Mouse (Mus musculus): ENCODE results near the gene Gm17409. TPM values are rescaled to one million over a fixed set of nuclear protein-coding genes. Genes with fewer than 3 reads are reported as not detected.

The Gm17409 gene
- not detected in 2 replicates for polyA plus RNA-seq (2015; fragmentation: Nextera tagmentation; extraction: Ambion mirVana)

DNA sequence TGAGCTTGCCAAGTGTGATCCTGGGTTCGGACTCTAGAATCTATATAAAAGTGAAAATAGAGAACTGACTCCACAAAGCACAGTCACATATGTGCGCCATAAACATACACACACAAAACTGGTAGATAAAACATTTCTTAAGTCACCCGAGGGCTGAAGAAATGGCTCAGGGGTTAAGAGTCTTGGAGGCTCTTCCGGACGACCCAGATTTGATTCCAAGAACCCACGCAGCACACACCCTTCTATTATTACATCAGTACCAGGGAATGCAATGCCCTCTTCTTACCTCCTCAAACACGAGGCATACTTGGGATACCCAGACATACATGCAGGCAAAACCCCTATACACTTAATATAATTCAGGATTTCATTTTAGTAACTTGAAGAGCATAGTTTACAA lies at the start of gene Gm17409:
Gene Gm17409, plus strand, starts transcription at position 301 of the 400 bp plus-strand sequence.
- no peak for ATAC-seq (replicated peaks; ENCODE audit: low FRiP score)
- H3K36me3 ChIP-seq: peaks cover 77% of the 10 kb centered on the region
- H3K27me3 ChIP-seq: no peaks in the 10 kb centered on the region
- 91% methylated on average over 7 of the region's 7 CpGs for WGBS
- no peak within 1 kb of the TSS for H3K27ac ChIP-seq
- H3K4me3 ChIP-seq (replicated peaks): no peak within 1 kb of the TSS
- no peaks in the 10 kb centered on the region for H3K9me3 ChIP-seq (replicated peaks)
- H3K4me2 ChIP-seq: no peak within 1 kb of the TSS
- H3K9ac ChIP-seq: no peak within 1 kb of the TSS
- H3K4me1 ChIP-seq: no peaks in the 10 kb centered on the region

GRCm38 (mm10) chr2:58423319-58423718 lies 46.6 kb upstream of the Gm17409 start:
- Histone ChIP-seq H3K27ac (no peak overlapping the region), H3K36me3 (no peaks in the 10 kb centered on the region), H3K4me3 (replicated peaks) (no peak overlapping the region), H3K4me1 (no peaks in the 10 kb centered on the region), H3K9me3 (replicated peaks) (no peaks in the 10 kb centered on the region), H3K9ac (no peak overlapping the region), H3K27me3 (no peaks in the 10 kb centered on the region), H3K4me2 (no peak overlapping the region)
- no peak for ATAC-seq (replicated peaks; ENCODE audit: low FRiP score)
- WGBS: 67% methylated on average over 5 of the region's 5 CpGs

- Histone ChIP-seq H3K9me3 (replicated peaks) (no peaks in the 10 kb centered on the region), H3K4me2 (no peak overlapping the region), H3K4me1 (no peaks in the 10 kb centered on the region), H3K27ac (no peak overlapping the region), H3K36me3 (no peaks in the 10 kb centered on the region), H3K27me3 (no peaks in the 10 kb centered on the region), H3K9ac (no peak overlapping the region), H3K4me3 (replicated peaks) (no peak overlapping the region)
- 95% methylated on average over 13 of the region's 13 CpGs for WGBS
- ATAC-seq (replicated peaks; ENCODE audit: low FRiP score): no peak
Measured at GRCm38 (mm10) chr2:58425436-58426004, 44.4 kb upstream of the Gm17409 start.

DNA sequence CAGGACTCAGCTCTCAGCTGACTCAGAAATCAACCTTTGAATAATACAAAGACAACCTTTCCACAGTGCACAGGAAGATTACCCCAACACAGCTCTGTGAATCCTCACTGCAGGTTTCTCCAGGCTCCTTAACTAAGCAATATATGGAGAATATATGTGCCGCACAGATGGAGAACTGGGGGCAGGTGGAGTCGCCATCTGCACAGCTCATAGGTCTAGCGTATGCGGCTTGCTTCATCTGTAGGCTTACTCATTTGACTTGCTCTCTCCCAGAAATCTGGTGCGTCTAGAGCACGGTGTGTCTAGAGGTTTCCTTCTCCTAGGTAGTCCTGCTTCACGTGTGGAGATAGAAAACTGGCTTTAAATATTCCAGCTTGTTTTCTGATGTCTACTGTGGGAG lies 37.7 kb upstream of the Gm17409 start:
- Histone ChIP-seq H3K27me3 (no peaks in the 10 kb centered on the region), H3K9me3 (replicated peaks) (no peaks in the 10 kb centered on the region), H3K4me2 (no peak overlapping the region), H3K9ac (no peak overlapping the region), H3K36me3 (no peaks in the 10 kb centered on the region), H3K4me1 (no peaks in the 10 kb centered on the region), H3K4me3 (replicated peaks) (no peak overlapping the region), H3K27ac (no peak overlapping the region)
- WGBS: 87% methylated on average over 7 of the region's 7 CpGs
- ATAC-seq (replicated peaks; ENCODE audit: low FRiP score): no peak

- no peak overlapping the region for H3K9ac ChIP-seq
- no peaks in the 10 kb centered on the region for H3K27me3 ChIP-seq
- H3K27ac ChIP-seq: no peak overlapping the region
- H3K9me3 ChIP-seq (replicated peaks): no peaks in the 10 kb centered on the region
- no peaks in the 10 kb centered on the region for H3K4me1 ChIP-seq
- H3K36me3 ChIP-seq: no peaks in the 10 kb centered on the region
- no peak overlapping the region for H3K4me3 ChIP-seq (replicated peaks)
- no peak for ATAC-seq (replicated peaks; ENCODE audit: low FRiP score)
- 86% methylated on average over 2 of the region's 2 CpGs for WGBS
- no peak overlapping the region for H3K4me2 ChIP-seq
Measured at GRCm38 (mm10) chr2:58433317-58433716, 36.6 kb upstream of the Gm17409 start.

- no peak overlapping the region for H3K27ac ChIP-seq
- no peaks in the 10 kb centered on the region for H3K4me1 ChIP-seq
- H3K4me2 ChIP-seq: no peak overlapping the region
- no peaks in the 10 kb centered on the region for H3K27me3 ChIP-seq
- H3K4me3 ChIP-seq (replicated peaks): no peak overlapping the region
- ATAC-seq (replicated peaks; ENCODE audit: low FRiP score): no peak
- peaks cover 5% of the 10 kb centered on the region; the same call in 1 of the 2 replicates for H3K36me3 ChIP-seq
- no peak overlapping the region for H3K9ac ChIP-seq
- H3K9me3 ChIP-seq (replicated peaks): no peaks in the 10 kb centered on the region
- 81% methylated on average over 2 of the region's 2 CpGs for WGBS
Measured at GRCm38 (mm10) chr2:58434438-58434837, 35.5 kb upstream of the Gm17409 start.

DNA sequence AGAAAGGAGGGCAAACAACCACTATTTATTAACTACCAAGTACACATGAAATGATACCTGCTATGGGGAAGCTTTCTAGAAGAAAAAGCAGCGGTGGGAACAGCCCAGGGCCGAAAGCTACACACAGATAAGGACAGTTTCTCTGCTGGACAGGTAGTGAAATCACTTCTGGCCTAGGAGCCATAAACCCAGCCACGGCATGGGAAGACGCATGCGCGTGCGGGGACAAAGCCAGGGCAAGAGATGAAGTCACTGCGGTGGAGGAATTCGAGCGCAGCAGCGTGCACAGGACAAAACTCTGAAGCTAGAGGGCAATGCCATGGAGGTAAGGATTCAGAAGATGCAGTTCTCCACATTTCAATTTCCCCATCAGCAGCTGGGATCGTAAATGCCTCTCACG lies 34.4 kb upstream of the Gm17409 start:
- no peaks in the 10 kb centered on the region for H3K9me3 ChIP-seq (replicated peaks)
- 86% methylated on average over 13 of the region's 13 CpGs for WGBS

GRCm38 (mm10) chr2:58436911-58437310 lies 33.0 kb upstream of the Gm17409 start:
- no peak overlapping the region for H3K27ac ChIP-seq
- 91% methylated on average over 3 of the region's 3 CpGs for WGBS
- H3K4me1 ChIP-seq: no peaks in the 10 kb centered on the region
- peaks cover 7% of the 10 kb centered on the region; the same call in 1 of the 2 replicates for H3K36me3 ChIP-seq
- no peaks in the 10 kb centered on the region for H3K9me3 ChIP-seq (replicated peaks)
- ATAC-seq (replicated peaks; ENCODE audit: low FRiP score): no peak
- no peak overlapping the region for H3K4me3 ChIP-seq (replicated peaks)
- H3K9ac ChIP-seq: no peak overlapping the region
- H3K27me3 ChIP-seq: no peaks in the 10 kb centered on the region
- H3K4me2 ChIP-seq: no peak overlapping the region

More for the DNA sequence above, 34.4 kb upstream of the Gm17409 start:
- Histone ChIP-seq H3K27ac (no peak overlapping the region), H3K9ac (no peak overlapping the region), H3K4me1 (no peaks in the 10 kb centered on the region), H3K36me3 (peaks cover 7% of the 10 kb centered on the region; the same call in 1 of the 2 replicates), H3K4me3 (replicated peaks) (no peak overlapping the region), H3K4me2 (no peak overlapping the region), H3K27me3 (no peaks in the 10 kb centered on the region)
- no peak for ATAC-seq (replicated peaks; ENCODE audit: low FRiP score)

DNA sequence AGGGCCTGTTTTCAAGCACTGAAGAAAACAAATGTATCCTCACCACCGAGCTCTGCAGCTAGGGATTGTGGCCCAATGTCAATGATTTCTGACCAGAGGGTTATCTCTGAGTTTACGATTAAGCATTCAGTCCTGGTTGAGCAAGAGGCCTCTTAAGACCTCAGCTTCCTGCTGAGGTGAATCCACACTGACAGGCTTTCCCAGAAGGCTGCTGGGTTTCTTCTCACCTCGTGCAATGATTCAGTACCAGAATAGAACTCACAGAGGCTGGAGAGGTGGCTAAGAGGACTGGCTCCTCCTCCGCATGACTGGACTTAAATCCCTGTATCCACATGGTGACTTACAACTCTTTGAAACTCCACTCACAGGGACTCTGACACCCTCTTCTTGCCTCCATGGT lies 26.8 kb upstream of the Gm17409 start:
- H3K4me2 ChIP-seq: no peak overlapping the region
- no peak for ATAC-seq (replicated peaks; ENCODE audit: low FRiP score)
- H3K4me3 ChIP-seq (replicated peaks): no peak overlapping the region
- H3K4me1 ChIP-seq: no peaks in the 10 kb centered on the region
- no peak overlapping the region for H3K27ac ChIP-seq
- H3K9me3 ChIP-seq (replicated peaks): no peaks in the 10 kb centered on the region
- no peaks in the 10 kb centered on the region for H3K27me3 ChIP-seq
- 71% methylated on average over 4 of the region's 4 CpGs for WGBS
- H3K9ac ChIP-seq: no peak overlapping the region
- H3K36me3 ChIP-seq: peaks cover 32% of the 10 kb centered on the region

- Histone ChIP-seq H3K36me3 (peaks cover 31% of the 10 kb centered on the region), H3K4me1 (no peaks in the 10 kb centered on the region), H3K9ac (no peak overlapping the region), H3K27ac (no peak overlapping the region), H3K9me3 (replicated peaks) (no peaks in the 10 kb centered on the region), H3K4me2 (no peak overlapping the region), H3K4me3 (replicated peaks) (no peak overlapping the region), H3K27me3 (no peaks in the 10 kb centered on the region)
- 94% methylated on average over 15 of the region's 15 CpGs for WGBS
- ATAC-seq (replicated peaks; ENCODE audit: low FRiP score): no peak
Measured at GRCm38 (mm10) chr2:58447001-58447400, 22.9 kb upstream of the Gm17409 start.

GRCm38 (mm10) chr2:58454095-58454865 lies 15.6 kb upstream of the Gm17409 start:
- H3K9me3 ChIP-seq (replicated peaks): no peaks in the 10 kb centered on the region
- no peak overlapping the region for H3K9ac ChIP-seq
- H3K36me3 ChIP-seq: peaks cover 39% of the 10 kb centered on the region
- ATAC-seq (replicated peaks; ENCODE audit: low FRiP score): no peak
- 91% methylated on average over 16 of the region's 16 CpGs for WGBS
- H3K27ac ChIP-seq: no peak overlapping the region
- H3K4me2 ChIP-seq: no peak overlapping the region
- no peaks in the 10 kb centered on the region for H3K27me3 ChIP-seq
- H3K4me3 ChIP-seq (replicated peaks): no peak overlapping the region
- 0 out of 2 replicates have a peak, but pooled peaks cover 4% of the 10 kb centered on the region for H3K4me1 ChIP-seq

GRCm38 (mm10) chr2:58456843-58457487 lies 13.0 kb upstream of the Gm17409 start:
- H3K27me3 ChIP-seq: no peaks in the 10 kb centered on the region
- no peak overlapping the region for H3K9ac ChIP-seq
- H3K4me2 ChIP-seq: no peak overlapping the region
- H3K4me1 ChIP-seq: 0 out of 2 replicates have a peak, but pooled peaks cover 4% of the 10 kb centered on the region
- peaks cover 57% of the 10 kb centered on the region for H3K36me3 ChIP-seq
- 85% methylated on average over 8 of the region's 8 CpGs for WGBS
- H3K27ac ChIP-seq: no peak overlapping the region
- no peak for ATAC-seq (replicated peaks; ENCODE audit: low FRiP score)
- H3K4me3 ChIP-seq (replicated peaks): no peak overlapping the region
- H3K9me3 ChIP-seq (replicated peaks): no peaks in the 10 kb centered on the region

Data from kidney, embryonic 15.5 days (tissue).